Mouse (Mus musculus) right cerebral cortex, postnatal 36 days (tissue): ENCODE results near the gene Kif26b.

Experiments
- DNase-seq, 2 experiments: peaks; one replicate each; pipeline ENCODE4 v3.0.0; 2022; ENCODE audit warnings: low spot score in 2 of 2, mixed read lengths in 1 of 2

Gene Kif26b

GRCm38 (mm10) chr1:178840311-178840710 is 311.4 kb downstream of the Kif26b start:
- DNase-seq = no peak

- DNase-seq = no peak
Observed at GRCm38 (mm10) chr1:178844839-178845238, 315.9 kb downstream of the Kif26b start.

GRCm38 (mm10) chr1:178847569-178847968 is 318.6 kb downstream of the Kif26b start:
- no peak for DNase-seq

GRCm38 (mm10) chr1:178848380-178849106 is 319.6 kb downstream of the Kif26b start:
- no peak for DNase-seq

GRCm38 (mm10) chr1:178850569-178850968 is 321.6 kb downstream of the Kif26b start:
- DNase-seq = no peak

GRCm38 (mm10) chr1:178854936-178855335 is 326.0 kb downstream of the Kif26b start:
- DNase-seq = no peak

GRCm38 (mm10) chr1:178855974-178856373 is 327.0 kb downstream of the Kif26b start:
- no peak for DNase-seq

- no peak for DNase-seq
Observed at GRCm38 (mm10) chr1:178860671-178861391, 331.9 kb downstream of the Kif26b start.

GRCm38 (mm10) chr1:178861392-178861762 is 332.5 kb downstream of the Kif26b start:
- DNase-seq = no peak

GRCm38 (mm10) chr1:178863756-178864155 is 334.8 kb downstream of the Kif26b start:
- DNase-seq = no peak

- no peak for DNase-seq
Observed at GRCm38 (mm10) chr1:178864297-178864696, 335.4 kb downstream of the Kif26b start.

- DNase-seq = no peak
Observed at GRCm38 (mm10) chr1:178866757-178867156, 337.8 kb downstream of the Kif26b start.

GRCm38 (mm10) chr1:178871055-178871454 is 342.1 kb downstream of the Kif26b start:
- no peak for DNase-seq

- DNase-seq = no peak
Observed at GRCm38 (mm10) chr1:178876926-178877325, 348.0 kb downstream of the Kif26b start.

- no peak for DNase-seq
Observed at GRCm38 (mm10) chr1:178878676-178879075, 349.8 kb downstream of the Kif26b start.

GRCm38 (mm10) chr1:178880905-178881304 is 352.0 kb downstream of the Kif26b start:
- no peak for DNase-seq

- DNase-seq = no peak
Observed at GRCm38 (mm10) chr1:178886671-178887070, 357.7 kb downstream of the Kif26b start.

GRCm38 (mm10) chr1:178892376-178892775 is 363.5 kb downstream of the Kif26b start:
- no peak for DNase-seq

GRCm38 (mm10) chr1:178893229-178894080 is 364.5 kb downstream of the Kif26b start:
- DNase-seq = no peak

GRCm38 (mm10) chr1:178894081-178894401 is 365.1 kb downstream of the Kif26b start:
- DNase-seq = no peak

- DNase-seq = no peak
Observed at GRCm38 (mm10) chr1:178895674-178896073, 366.7 kb downstream of the Kif26b start.

- no peak for DNase-seq
Observed at GRCm38 (mm10) chr1:178910951-178911350, 382.0 kb downstream of the Kif26b start.
